Mouse (Mus musculus) heart, postnatal 4 days (tissue): ENCODE measurements at regions not wholly inside any gene's neighbourhood (a gene's known extent, or its start where the extent isn't known, plus 50 kb on each side); places are given as distances from the start of the nearest gene placed in this dataset.
A peak's percentile ranks its signal among the peaks of the same experiment; 100 is the strongest.
"Not testable (repeated sequence)": the region's sequence is repeated elsewhere in the genome, so short reads cannot be mapped to it uniquely, and the experiment has no call there.

Source experiments
- DNase-seq: peaks from one replicate; pipeline ENCODE4 v3.0.0; 2021

DNA sequence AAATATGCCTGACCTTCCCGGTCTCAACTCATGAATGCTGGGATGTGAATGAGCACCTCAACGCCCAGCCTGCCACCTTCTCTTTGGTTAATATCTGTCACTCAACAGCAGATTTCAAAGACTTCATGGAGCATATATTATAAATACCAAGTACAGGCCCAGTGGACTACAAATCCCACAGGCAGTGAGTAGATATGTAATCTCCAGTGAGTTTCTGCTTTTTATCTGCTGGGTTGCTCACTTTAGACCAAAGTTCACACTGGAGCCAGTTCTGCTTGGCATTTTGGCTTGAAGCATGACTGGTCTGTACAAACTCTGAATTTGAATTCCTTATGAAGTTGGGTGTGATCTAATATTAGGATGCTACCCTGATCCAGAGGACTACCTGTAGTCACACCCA is 377.1 kb upstream of the Ngly1 start:
- no peak for DNase-seq

DNA sequence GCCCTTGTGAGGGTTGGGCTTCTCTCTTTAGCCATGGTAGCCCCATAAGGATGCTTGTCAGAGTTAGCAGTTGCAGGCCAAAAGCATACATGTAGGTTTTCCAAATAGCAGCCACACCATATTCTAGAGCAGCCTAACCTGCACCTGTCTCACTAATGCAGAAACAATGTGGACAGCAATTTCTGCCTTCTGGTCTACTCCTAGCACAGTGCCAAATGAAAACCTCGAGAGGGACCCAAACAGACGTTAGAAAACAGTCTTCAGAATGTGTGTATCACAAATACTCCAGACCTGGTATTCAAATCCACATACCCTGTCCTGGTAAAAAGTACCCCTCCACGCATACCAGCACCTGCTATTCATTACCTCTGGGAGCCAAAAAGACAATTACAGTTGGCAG is 368.9 kb upstream of the Ngly1 start:
- no peak for DNase-seq

DNA sequence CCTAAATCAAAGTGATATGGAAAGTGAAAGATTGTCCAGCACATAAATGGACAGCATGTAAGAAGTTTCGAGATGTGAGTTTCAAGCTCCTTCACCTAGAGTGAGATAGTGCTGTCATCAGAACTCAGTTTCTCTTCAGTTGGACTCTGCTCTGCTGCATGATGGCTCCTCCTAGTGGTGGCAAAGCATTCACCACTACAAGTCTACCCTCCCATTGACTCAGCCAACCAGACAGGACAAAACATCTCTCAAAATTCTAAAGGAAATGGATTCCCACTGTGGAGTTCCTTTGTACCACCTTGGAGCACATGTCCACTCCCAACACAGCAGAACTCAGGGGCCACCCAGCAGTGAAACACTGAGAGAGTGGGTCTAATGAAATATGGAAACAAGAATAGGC is 367.8 kb upstream of the Ngly1 start:
- peak; percentile 42 for DNase-seq

DNA sequence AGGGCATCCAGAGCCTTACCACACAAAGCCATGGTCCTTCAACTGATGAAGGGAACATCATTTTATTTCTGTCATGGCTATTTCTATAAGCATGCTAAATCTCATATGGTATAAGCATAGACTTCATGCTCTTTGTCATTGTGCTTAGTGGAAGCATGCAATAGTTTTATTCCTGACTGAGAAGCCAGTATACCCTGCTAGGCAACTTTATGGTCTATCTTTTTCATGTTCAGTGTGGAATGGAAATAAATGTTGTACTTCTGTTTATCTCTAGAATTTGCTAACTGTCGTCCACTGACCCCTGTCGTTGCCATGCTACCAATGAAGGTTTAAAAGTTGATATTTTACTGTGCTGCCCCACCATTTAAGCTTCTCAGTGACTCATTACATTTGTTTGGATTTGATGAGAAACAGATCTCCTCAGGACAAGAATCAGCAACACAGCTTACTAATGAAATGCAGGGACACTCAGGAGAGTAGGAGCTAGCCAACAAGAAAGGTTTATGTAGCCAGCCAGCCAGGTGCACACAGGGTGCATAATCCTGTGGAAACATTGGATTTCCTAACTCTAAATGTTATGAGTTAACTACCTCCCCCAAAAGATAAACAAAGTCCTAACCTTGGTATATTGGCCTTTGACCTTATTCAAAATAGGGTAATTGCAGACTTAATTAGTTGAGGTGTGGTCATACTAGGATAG is 364.3 kb upstream of the Ngly1 start:
- DNase-seq, result no peak

DNA sequence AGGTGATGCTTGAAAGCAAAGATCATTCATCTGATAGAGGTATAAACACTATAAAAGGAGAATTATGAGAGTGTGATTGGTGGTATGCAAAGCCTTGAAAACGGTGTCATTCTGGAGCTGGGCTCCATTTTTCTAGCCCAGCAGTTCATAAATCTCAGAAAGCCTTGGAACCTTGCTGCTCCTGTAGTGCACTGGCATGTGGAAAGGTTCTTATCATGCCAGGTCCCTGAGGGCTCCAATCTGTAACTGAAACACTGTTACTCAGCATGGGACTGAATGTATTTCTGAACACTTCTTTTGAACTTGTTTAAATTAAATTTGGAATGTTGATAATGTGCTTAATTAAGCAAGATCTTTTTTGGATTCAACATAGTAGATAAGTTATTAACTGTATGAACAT is 352.0 kb upstream of the Ngly1 start:
- no peak for DNase-seq

DNA sequence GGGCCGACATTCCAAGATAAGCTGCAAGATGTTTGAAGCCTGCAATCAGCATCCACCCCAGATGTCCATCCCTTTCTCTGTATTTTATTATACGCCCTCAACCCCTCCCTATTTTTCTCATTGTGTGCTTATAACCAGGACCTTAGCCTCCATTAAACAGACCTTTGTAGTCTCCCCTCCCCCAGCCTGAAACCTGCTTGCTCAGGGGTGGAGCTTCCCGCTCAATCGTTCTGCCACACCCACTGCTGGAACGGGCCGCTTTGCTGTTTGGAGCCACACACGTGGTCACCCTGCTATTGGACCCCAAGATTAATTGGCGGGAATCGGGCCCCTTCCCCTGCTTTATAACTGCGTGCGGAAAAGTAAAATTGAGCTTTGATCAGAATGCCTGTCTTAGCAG is 342.7 kb upstream of the Ngly1 start:
- not testable (repeated sequence) for DNase-seq

DNA sequence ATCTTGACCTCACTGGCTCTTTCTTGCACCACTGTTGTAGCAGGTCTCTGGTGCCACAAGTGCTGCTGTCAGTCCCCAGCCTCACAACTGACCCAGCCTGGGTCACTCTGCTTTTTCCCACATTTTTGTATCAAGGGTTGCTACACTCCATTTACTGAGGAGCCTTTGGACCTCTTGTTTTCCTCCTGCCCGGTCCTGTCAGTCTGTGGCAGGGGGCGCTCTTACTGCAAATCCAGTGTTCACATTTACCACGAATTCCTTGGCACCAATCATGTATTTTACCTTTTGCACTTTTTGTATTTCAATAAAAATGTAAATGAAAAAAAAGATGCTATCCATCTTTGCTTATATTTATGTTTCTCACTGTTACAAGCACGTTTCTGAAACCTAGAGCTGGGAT is 335.9 kb upstream of the Ngly1 start:
- DNase-seq, result not testable (repeated sequence)

DNA sequence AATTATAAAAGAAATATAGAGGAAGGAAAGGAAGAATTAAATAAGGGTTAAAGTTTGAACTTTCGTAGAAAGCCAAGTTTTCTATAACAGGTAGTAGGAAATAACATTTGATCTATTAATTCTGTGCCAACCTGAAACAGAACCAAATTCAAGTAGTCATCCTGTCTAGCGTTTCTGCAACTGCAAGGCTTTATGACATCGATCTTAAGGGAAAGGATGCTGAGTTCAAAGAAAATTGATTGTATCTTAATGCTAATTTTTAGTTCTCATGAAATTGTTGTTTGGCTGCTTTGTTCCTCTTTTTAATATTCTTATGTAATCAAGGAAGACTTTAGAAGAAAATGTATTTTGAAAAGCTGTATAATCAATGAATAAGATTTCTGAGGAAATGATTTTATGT is 334.9 kb upstream of the Ngly1 start:
- no peak for DNase-seq

DNA sequence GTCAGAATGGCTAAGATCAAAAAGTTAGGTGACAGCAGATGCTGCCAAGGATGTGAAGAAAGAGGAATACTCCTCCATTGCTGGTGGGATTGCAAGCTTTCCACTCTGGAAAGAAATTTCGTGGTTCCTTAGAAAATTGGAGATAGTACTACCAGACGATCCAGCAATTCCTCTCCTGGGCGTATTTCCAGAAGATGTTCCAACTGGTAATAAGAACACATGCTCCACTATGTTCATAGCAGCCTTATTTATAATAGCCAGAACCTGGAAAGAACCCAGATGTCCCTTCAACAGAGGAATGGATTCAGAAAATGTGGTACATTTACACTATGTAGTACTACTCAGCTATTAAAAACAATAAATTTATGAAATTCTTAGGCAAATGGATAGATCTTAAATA is 324.4 kb upstream of the Ngly1 start:
- DNase-seq, result not testable (repeated sequence)

DNA sequence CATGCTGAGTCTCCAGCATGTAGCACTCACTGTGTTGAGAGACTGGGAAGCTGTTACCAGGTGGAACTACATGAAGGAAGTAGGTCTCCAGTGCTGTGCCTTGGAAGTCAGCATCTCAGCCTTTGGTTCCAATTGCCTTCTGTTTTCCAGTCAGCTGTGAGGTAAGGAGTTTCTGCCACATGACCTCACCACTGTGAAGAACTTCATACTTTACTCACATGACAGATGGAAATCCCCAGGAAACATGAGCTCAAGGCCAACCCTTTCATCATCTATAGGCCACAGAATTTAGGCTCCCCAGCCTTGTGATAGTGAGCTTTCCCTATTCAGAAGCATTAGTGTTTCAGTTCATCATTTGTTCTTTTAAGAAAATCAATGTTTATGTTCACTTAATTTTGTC is 314.4 kb upstream of the Ngly1 start:
- DNase-seq, result no peak

DNA sequence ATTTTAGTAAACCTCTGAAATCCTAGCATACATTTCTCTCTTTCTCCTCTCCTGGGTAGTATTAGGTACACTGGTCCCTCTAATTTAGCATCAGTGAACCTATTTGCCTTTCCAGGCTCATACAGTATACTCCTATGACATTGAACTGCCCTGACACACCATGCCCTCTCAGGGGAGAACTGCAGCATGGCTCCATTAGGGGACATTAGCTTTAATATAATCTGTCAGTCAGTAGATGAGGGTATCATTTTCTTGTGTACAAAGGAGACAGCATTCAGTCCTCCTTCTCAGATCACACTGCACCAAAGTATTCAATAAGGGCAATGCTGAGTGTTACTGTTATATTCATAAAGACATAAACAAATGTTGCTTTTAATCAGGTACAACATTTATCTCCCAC is 278.8 kb upstream of the Ngly1 start:
- DNase-seq, result no peak

DNA sequence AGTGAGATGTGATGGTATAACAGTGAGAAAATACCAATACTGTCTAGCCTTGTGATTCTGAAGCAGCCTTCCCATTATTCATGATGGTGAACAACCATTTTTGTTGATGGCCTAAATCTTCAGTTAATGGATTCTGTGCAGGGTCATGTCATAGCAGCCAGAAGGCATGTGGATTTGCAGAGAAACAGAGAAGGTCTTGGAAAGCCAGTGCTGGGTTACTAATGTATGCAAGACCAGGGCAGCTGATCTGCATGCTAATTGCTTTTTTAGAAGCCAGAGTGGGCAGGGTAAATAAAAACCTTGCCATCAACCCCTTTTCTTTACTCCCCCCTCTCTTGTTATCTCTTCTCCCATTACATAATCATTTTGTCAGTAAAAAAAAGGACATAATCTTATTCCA is 278.3 kb upstream of the Ngly1 start:
- no peak for DNase-seq

DNA sequence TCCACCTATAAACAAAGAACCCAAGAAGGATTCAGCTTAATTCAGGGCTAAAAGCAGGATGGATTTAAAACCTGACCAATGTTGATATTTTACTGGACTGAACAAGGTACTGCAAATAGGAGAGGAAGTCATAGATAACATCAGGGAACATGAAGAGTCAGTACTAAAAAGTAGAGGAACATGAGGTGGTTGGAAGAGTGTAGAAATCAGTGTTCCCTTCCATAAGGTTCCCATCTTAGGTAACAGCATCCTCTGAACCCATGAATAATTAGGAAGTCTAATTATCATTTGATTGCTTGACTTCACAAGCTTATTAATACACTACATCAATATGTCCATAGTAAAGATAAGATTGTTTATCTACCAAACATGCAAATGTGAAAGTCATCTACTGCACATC is 277.8 kb upstream of the Ngly1 start:
- DNase-seq, result no peak

DNA sequence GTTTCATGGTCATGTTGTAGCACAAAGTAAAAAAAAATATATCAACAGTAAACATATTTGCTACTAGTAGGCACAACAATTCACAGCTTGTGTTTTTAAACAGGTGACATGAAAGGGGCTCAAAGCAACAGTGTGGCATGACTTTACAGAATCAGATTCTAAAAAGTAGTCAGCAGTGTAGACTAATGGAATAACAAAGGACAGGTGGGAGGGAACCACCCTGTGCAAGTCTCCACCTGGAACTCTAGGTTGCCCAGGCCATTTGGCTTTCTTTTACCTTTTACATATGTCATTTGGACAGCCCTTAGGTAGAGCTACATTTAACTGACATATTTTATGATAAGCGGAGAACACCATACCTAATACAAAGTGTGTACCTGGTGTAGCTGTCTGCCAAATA is 271.7 kb upstream of the Ngly1 start:
- no peak for DNase-seq

DNA sequence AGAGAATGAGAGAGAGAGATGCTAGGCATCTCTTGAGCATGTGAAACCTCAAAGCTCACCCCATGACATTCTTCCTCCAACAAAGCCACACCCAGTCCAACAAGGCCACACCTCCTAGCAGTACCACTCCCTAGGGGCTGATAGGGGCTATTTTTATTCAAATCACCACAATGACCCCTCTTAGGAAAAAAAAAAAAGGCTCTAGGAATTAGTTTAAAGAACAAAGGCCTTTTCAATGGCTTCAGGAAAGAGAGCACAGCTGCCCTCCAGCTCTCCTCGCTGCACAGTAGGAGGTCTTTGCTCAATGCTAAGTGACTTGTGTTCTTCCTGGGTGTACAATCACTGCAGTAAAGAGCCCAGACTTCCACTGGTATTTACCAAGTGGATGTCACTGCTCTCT is 270.8 kb upstream of the Ngly1 start:
- no peak for DNase-seq

DNA sequence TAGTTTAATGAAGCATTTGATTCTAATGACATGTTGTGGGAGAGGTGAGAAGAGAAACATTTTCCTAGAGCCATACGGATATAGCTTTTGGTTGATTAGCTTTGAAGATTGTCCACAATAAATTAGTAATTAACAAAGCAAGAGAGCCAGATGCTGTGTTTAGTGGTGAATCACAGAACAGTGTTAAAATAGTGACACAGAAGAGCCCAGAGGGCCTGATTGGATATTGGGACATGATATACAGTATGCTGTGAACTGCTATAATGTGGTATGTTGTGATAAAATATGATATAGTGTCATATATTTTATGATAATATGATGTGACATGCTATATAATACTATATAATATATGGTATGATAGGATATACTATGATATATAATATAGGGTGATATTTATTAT is 243.7 kb upstream of the Ngly1 start:
- DNase-seq, result no peak

DNA sequence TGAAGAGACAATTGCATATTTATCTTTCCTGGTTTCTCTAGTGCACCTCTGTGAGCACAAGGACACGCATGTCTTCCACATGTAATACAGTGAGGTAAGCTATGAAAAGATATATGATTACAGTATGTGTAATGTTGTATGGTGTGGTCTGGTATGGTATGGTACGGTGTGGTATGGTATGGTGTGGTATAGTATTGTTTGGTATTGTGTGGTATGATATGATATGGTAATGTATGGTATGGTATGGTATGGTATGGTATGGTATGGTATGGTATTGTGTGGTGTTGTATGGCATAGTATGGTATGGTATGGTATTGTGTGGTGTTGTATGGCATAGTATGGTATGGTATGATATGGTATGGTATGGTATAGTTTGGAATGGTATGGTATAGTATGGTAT is 242.1 kb upstream of the Ngly1 start:
- DNase-seq, result no peak

DNA sequence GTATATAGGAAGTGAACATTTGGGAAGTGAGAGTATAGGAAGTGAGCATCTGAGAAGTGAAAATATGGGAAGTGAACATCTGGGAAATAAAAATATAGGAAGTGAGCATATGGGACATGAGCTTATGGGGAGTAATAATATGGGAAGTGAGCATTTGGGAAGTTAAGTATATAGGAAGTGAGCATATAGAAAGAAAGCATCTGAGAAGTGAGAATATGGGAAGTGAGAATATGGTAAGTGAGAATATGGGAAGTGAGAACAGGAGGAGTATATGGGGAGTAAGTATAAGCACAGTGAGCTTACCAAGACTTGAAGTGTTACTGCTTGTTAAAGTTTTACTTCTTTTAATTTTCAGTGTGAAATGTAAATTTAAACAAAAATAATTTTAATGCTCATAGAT is 239.3 kb upstream of the Ngly1 start:
- no peak for DNase-seq

DNA sequence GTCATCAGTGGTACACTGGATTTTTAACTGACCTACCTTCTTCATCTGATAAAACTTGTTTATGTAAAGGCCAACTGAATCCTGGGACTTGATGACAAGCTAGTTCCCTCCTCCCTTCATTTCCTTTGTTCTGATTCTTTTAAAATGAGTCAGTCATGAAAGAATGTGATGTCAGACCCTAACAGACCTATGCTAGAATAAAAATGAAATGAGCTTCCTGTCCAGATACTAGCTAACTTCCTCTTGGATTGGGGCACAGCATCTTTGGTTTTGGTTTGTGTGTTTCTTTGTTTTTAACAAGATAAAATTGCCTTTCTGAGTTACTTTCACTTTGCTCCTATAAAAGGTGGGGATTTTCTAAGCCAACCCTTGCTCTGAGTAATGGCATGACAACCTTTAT is 225.2 kb upstream of the Ngly1 start:
- no peak for DNase-seq

DNA sequence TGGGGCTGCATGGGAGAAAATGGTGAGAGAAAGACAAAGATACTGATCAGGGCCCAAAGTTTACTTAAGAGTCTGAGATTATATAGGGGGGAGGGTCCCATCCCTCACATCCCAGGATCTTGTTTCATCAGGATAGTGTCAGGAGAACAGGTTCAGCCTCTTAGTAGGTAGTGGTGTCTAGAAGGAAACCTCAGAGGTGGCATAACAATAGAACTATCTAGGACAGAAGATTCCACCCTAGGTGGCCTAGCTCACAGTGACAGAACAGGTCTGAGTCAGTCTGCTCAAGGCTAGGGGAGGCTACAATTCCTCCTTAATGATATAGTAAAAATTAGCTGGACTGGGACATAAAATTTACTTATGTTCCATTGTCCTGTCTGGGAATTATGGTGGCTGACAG is 211.3 kb upstream of the Ngly1 start:
- DNase-seq, result no peak

DNA sequence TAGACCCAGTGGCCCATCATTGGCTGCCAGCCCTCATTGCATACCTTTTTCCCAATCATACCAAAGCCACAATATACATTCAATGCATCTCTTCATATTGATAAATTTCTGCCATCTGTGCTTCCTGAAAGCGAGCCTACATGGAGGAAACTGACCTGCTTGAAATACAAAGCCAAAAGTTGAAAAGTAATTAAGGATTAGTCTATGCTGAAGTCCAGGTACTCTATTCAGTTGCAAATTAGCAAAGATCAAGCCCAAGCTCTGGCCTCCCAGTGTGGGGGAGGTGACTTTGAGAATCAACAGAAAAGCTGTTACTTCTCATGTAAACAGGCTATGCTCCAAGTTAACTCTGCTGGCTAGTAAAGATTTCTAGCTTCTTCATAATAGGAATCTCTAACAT is 210.7 kb upstream of the Ngly1 start:
- no peak for DNase-seq

DNA sequence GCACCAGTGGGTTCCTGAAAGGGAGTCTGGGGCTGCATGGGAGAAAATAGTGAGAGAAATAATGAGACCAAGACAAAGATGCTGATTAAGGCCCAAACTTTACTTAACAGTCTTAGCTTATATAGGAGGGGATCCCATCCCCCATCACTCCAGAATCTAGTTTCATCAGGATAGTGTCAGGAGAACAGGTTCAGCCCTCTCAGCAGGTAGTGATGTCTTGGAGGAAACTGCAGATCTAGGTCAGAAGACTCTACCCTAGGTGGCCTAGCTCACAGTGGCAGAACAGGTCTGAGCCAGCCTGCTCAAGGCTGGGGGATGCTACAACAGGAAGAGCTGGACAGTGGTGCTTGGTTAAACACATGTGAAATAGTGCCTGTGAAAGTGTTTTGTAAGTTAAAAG is 204.6 kb upstream of the Ngly1 start:
- no peak for DNase-seq

DNA sequence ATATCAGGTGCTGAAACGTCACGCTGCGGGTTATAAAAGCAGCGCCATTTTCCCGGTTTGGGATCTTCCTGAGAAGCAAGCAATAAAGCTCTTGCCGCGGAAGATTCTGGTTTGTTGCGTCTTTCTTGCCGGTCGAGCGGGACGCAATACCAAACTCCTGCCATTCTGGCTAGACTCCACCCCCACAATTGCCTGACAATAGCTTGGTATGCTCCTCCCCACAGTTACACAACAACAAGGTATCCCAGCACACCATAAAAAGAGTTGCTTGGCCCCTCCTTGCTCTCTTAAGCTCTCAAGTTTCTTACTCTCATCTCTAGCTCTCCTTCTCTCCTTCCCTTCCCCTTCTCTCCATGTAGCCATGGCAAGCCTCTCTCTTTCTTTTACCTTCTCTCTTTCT is 176.5 kb upstream of the Ngly1 start:
- DNase-seq, result not testable (repeated sequence)

DNA sequence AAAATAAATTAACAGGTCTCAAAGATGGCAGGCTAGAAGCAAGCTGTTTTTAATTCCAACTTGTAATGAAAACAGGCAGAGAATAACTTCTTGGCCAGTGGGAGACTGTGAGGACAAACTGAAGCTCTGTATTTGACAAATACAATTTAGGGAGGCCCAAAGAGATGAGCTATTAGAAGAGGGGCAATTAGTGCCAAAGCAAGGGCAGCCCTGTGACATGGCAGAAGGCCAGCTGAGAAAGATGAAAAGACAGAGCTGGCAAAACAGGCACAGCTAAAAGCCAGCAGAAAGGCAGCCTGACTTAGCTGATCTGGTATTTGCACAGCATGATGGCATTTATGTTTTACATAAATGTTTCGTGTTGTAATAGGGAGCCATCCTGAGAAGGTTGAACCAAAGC is 175.0 kb upstream of the Ngly1 start:
- no peak for DNase-seq

DNA sequence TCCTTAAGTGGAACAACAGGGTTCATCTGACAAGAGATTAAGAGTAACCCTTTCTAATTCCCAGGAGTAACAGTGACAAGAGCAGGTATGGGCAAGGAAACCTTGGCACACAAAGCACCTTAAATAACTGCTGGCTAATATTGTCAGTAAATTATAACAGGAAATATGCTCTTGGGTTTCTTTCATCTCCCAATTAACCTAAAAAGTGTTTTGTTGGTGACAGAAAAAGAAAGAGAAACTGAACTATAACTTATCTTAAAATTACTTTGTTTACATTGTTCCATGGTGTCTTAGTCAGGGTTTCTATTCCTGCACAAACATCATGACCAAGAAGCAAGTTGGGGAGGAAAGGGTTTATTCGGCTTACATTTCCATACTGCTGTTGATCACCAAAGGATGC is 170.0 kb upstream of the Ngly1 start:
- no peak for DNase-seq
